Comparison of ENCODE assay signal across 20 mouse cellular contexts in genomic region chr7:138850083-138850482, GRCm38 (mm10). TPM values are rescaled to one million over a fixed set of nuclear protein-coding genes. Genes with fewer than 3 reads are reported as not detected.
A peak's percentile ranks its signal among the peaks of the same experiment; 100 is the strongest.
DNase-seq lines count a peak whose midpoint lies in the region; ATAC-seq lines count a peak whose summit lies in the region.
"Had no signal": no experiment of that assay in that cellular context is flagged by ENCODE, and none has a peak within 500 bp of the region (broad histone marks: within the 10 kb centered on the region; RNA-seq: fewer than 3 reads in every experiment).

No protein-coding gene starts in this region.

- DNase-seq in hindbrain, embryonic 10.5 days (ENCODE audit: low spot score): no peak
- DNase-seq in neural tube, embryonic 10.5 days (ENCODE audit: extremely low spot score, low spot score): no peak
- DNase-seq in ZHBTc4 (ENCODE audit: low read depth, low spot score): peak; percentile 92
- DNase-seq in spleen, adult 12 weeks (ENCODE audit: low spot score): no peak
- no peak for DNase-seq in ovary, postnatal 36 days (ENCODE audit: low spot score)
- DNase-seq: adrenal gland, adult 8-10 months; cerebellum, adult 11-12 months; cerebellum, postnatal 10 days; gastrocnemius, postnatal 36 days; heart, postnatal 36 days; kidney, adult 8-10 months; kidney, postnatal 10 days; thymus, postnatal 4 days had no signal

- H3K27ac ChIP-seq in hindbrain, embryonic 13.5 days: no peak overlapping the region
- no peak overlapping the region for H3K27ac ChIP-seq in hindbrain, embryonic 10.5 days
- no peak overlapping the region for H3K27ac ChIP-seq in neural tube, embryonic 13.5 days (replicated peaks)
- H3K27ac ChIP-seq: heart, embryonic 15.5 days; hindbrain, embryonic 15.5 days; limb, embryonic 12.5 days; liver, embryonic 14.5 days; macrophage had no signal

- H3K4me3 ChIP-seq in hindbrain, embryonic 13.5 days: no peak overlapping the region
- no peak overlapping the region for H3K4me3 ChIP-seq in hindbrain, embryonic 10.5 days
- no peak overlapping the region for H3K4me3 ChIP-seq in neural tube, embryonic 13.5 days
- H3K4me3 ChIP-seq: heart, embryonic 15.5 days; hindbrain, embryonic 15.5 days; limb, embryonic 12.5 days had no signal

- peak overlapping the region; percentile 26 for H3K9ac ChIP-seq in hindbrain, embryonic 13.5 days
- H3K9ac ChIP-seq in neural tube, embryonic 13.5 days: 0 out of 2 replicates have a peak overlapping the region, but pooled peaks have one; percentile 26
- H3K9ac ChIP-seq: heart, embryonic 15.5 days; hindbrain, embryonic 15.5 days; limb, embryonic 12.5 days; liver, embryonic 14.5 days had no signal

- H3K9me3 ChIP-seq in hindbrain, embryonic 13.5 days: no peaks in the 10 kb centered on the region
- no peaks in the 10 kb centered on the region for H3K9me3 ChIP-seq in hindbrain, embryonic 10.5 days
- no peaks in the 10 kb centered on the region for H3K9me3 ChIP-seq in neural tube, embryonic 13.5 days
- H3K9me3 ChIP-seq: heart, embryonic 15.5 days; hindbrain, embryonic 15.5 days; limb, embryonic 12.5 days had no signal

- no peak overlapping the region for H3K4me2 ChIP-seq in hindbrain, embryonic 13.5 days
- no peak overlapping the region for H3K4me2 ChIP-seq in neural tube, embryonic 13.5 days
- H3K4me2 ChIP-seq: heart, embryonic 15.5 days; hindbrain, embryonic 15.5 days; limb, embryonic 12.5 days had no signal

- H3K36me3 ChIP-seq in hindbrain, embryonic 13.5 days: peaks cover 47% of the 10 kb centered on the region
- peaks cover 66% of the 10 kb centered on the region for H3K36me3 ChIP-seq in hindbrain, embryonic 10.5 days
- H3K36me3 ChIP-seq in neural tube, embryonic 13.5 days: peaks cover 52% of the 10 kb centered on the region

- no peaks in the 10 kb centered on the region for H3K27me3 ChIP-seq in hindbrain, embryonic 13.5 days
- no peaks in the 10 kb centered on the region for H3K27me3 ChIP-seq in hindbrain, embryonic 10.5 days (ENCODE audit: insufficient read depth, poor library complexity, severe bottlenecking)
- no peaks in the 10 kb centered on the region for H3K27me3 ChIP-seq in neural tube, embryonic 13.5 days
- H3K27me3 ChIP-seq: heart, embryonic 15.5 days; hindbrain, embryonic 15.5 days; limb, embryonic 12.5 days had no signal

- peaks cover 44% of the 10 kb centered on the region for H3K4me1 ChIP-seq in hindbrain, embryonic 13.5 days (replicated peaks)
- peaks cover 29% of the 10 kb centered on the region for H3K4me1 ChIP-seq in hindbrain, embryonic 10.5 days (replicated peaks)
- peaks cover 43% of the 10 kb centered on the region for H3K4me1 ChIP-seq in neural tube, embryonic 13.5 days (replicated peaks)

- no peak for ATAC-seq in hindbrain, embryonic 13.5 days (ENCODE audit: low FRiP score)
- no peak for ATAC-seq in neural tube, embryonic 13.5 days (ENCODE audit: low read depth)

RNA-seq across cellular contexts. Expression of gene Mapk1ip1, which starts 4.0 kb away (rescaled TPM):
- polyA plus RNA-seq in hindbrain, embryonic 13.5 days (2015; fragmentation: Nextera tagmentation; extraction: Ambion mirVana): 29.1 and 30.8 TPM in 2 replicates
- 12.9 and 15.0 TPM in 2 replicates for polyA plus RNA-seq in hindbrain, embryonic 10.5 days (2016; fragmentation: Nextera tagmentation; extraction: Ambion mirVana)
- polyA plus RNA-seq in neural tube, embryonic 13.5 days (2015; fragmentation: Nextera tagmentation; extraction: Ambion mirVana): 34.0 and 35.5 TPM in 2 replicates

RNA-seq across cellular contexts. Expression of gene Ppp2r2d, which starts 4.2 kb away (rescaled TPM):
- polyA plus RNA-seq in hindbrain, embryonic 13.5 days (2015; fragmentation: Nextera tagmentation; extraction: Ambion mirVana): 76.0 and 82.5 TPM in 2 replicates
- polyA plus RNA-seq in hindbrain, embryonic 10.5 days (2016; fragmentation: Nextera tagmentation; extraction: Ambion mirVana): 51.3 and 60.1 TPM in 2 replicates
- 84.9 and 87.4 TPM in 2 replicates for polyA plus RNA-seq in neural tube, embryonic 13.5 days (2015; fragmentation: Nextera tagmentation; extraction: Ambion mirVana)

RNA-seq across cellular contexts. Expression of gene Bnip3, which starts 59.2 kb away (rescaled TPM):
- 89.9 and 92.0 TPM in 2 replicates for polyA plus RNA-seq in hindbrain, embryonic 13.5 days (2015; fragmentation: Nextera tagmentation; extraction: Ambion mirVana)
- 101 and 145 TPM in 2 replicates for polyA plus RNA-seq in hindbrain, embryonic 10.5 days (2016; fragmentation: Nextera tagmentation; extraction: Ambion mirVana)
- 103 and 106 TPM in 2 replicates for polyA plus RNA-seq in neural tube, embryonic 13.5 days (2015; fragmentation: Nextera tagmentation; extraction: Ambion mirVana)
